Mouse (Mus musculus): ENCODE measurements at regions not wholly inside any gene's neighbourhood (a gene's known extent, or its start where the extent isn't known, plus 50 kb on each side); places are given as distances from the start of the nearest gene placed in this dataset.

- DNase-seq (ENCODE audit: low read depth): no peak
Measured at GRCm38 (mm10) chr14:24827381-24828031, 340.6 kb downstream of the Rps24 start.

GRCm38 (mm10) chr14:24829001-24829400, 342.1 kb downstream of the Rps24 start:
- no peak for DNase-seq (ENCODE audit: low read depth)

DNA sequence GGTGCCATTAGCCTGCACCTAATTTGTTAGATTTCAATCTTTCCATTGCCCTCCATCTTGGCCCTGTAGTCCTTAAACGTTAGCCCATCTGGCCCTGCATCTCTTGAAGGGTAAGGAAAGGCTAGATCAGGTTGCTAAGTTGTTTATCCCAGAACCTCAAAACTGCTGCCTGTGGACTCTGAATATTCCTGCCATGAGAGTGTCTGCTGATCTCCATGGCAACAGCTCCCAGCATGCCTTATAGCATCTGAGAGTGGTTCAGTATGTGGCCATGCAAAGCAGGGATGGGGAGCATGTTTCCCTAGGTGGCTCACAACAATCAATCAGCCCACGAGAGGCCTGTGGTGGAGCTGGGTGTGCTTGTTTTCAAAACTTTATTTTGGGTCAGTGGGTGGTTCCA, 346.3 kb downstream of the Rps24 start:
- DNase-seq (ENCODE audit: low read depth): no peak

- DNase-seq (ENCODE audit: low read depth): no peak
Measured at GRCm38 (mm10) chr14:24838219-24838618, 351.3 kb downstream of the Rps24 start.

DNA sequence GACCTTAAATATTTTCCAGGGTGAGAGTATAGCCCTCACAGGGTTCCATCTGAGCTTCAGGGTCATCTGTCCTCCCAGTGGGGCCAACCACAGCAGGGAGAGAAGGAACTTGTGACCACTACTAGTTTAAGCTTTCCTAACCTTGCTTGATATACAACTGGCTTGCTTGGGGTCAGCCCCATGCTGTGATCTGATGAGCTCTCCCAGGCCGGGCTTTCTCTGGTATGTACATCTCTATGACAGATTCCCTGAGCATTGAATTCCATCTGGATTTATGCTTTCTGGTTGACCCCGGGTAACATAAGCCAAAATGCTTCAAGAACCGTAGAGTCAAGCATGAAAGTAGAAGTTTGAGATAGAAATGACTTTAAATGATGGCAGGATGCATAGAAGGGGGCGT, 352.1 kb downstream of the Rps24 start:
- no peak for DNase-seq (ENCODE audit: low read depth)

DNA sequence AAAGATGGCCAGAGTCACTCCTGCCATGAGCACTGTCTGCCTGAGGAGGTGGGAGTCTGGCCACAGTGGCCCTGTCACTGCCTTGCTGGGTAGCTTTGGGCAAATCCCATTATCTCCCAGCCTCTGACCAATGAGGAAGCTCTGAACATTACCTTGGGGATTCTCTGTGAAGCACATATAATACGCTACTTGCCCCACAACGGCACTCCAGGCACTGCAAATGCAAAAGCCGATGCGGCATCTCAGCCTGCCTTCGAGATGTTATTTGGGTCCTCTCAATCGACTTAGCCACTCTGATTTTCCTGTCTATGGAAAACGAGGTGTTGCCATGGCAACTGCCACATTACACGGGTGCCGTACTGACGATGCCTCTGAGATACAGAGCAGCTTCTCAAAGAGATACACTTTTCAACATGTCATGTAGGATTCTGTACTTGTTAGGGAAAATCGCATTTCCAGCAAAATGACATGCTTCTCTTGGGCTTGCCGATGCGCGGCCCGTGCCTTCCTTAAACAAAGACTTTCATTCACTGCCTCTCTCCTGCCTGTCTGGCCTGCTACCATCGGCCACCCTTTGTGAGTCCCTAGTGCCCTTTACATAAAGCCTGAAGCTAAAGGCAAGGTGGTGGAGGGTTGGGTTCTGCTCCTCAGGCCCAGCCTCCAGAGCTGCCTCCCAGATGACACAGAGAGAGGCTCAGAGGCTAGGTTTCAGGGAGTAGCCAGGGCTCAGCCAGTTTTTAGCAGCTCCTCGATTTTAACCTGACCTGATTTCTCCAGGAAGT, 355.0 kb downstream of the Rps24 start:
- DNase-seq (ENCODE audit: low read depth): no peak

DNA sequence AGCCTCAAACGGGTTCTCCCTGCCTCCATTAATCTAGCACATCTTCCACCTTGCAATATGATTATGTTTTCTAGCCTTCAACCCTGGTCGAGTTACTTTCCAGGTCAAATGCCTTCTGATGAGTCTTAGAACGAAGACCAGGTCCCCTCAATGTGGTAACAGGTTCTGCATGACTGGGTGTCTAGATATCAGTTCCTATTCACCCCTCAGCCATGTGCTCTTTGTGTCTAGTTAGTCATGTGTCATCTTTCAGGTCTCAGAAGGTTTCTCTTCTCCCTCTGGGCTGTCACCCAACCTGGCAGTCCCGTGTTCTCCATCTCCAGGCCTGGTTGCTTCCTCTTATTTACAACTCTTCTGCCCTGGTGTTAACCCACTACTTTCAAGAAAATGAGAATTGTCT, 356.7 kb downstream of the Rps24 start:
- DNase-seq (ENCODE audit: low read depth): no peak

GRCm38 (mm10) chr14:24850491-24850890, 363.6 kb downstream of the Rps24 start:
- DNase-seq (ENCODE audit: low read depth): no peak

DNA sequence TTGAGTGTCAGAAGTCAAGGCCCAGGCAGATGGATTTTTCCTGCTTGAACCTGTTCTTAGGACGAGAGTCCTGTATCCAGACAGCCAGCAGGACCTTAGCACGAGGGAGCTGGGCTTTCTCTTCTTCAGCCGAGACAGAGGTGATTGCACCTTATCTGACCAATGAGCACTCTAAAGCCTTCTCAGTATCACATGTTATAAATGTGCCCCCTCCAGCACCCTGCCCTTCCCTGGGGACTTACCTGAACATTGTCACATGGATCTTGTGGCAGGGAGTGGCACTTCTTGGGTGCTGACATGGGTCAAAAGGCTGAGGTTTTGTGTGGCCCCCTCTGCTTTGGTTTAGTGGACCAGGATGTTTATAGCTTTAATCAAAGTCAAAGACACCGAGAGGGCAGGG, 367.5 kb downstream of the Rps24 start:
- DNase-seq (ENCODE audit: low read depth): no peak

DNA sequence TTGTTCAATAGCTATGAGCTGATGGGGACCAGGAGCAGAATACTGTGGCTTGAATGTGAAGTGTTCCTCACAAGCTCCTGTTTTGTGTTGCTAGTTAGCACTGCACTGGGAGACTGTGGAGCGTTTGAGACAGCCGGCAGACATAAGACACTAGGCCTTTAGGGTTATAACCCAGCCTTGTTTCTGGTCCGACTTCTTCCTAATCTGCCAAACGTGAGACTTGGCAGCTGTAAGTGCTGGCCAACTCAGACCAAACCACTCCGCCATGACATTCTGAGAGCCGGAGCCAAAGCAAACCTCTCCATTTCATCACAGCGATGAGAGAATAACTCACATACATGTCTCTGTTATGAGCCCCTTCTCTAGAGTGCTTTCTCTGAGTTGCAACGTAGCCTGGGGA, 375.2 kb downstream of the Rps24 start:
- DNase-seq (ENCODE audit: low read depth): no peak

- DNase-seq (ENCODE audit: low read depth): no peak
Measured at GRCm38 (mm10) chr14:24862661-24863060, 375.7 kb downstream of the Rps24 start.

- no peak for DNase-seq (ENCODE audit: low read depth)
Measured at GRCm38 (mm10) chr14:24863116-24863515, 376.2 kb downstream of the Rps24 start.

GRCm38 (mm10) chr14:24865579-24866230, 378.8 kb downstream of the Rps24 start:
- no peak for DNase-seq (ENCODE audit: low read depth)

GRCm38 (mm10) chr14:24867816-24868215, 380.9 kb downstream of the Rps24 start:
- DNase-seq (ENCODE audit: low read depth): no peak

GRCm38 (mm10) chr14:24868756-24869155, 381.8 kb downstream of the Rps24 start:
- no peak for DNase-seq (ENCODE audit: low read depth)

DNA sequence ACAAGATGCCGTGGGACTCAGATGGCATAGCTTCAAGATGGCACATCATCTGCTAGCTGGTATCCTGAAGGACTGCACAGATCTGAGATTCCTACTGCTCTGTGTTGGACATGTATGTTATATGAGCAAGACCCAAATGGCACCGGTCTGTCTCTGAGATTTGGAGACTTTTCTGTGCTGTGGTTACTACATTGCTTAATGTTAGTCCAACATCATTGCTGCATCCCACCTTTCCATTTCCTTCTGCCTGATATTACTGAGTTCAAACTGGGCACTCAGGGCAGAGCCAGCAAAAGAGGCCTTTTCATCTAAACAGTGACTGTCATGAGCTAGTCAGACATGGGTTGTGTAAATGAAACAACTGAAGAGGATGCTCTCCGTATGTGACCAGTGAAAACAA, 383.3 kb downstream of the Rps24 start:
- no peak for DNase-seq (ENCODE audit: low read depth)

- DNase-seq (ENCODE audit: low read depth): no peak
Measured at GRCm38 (mm10) chr14:24871392-24871998, 384.6 kb downstream of the Rps24 start.

DNA sequence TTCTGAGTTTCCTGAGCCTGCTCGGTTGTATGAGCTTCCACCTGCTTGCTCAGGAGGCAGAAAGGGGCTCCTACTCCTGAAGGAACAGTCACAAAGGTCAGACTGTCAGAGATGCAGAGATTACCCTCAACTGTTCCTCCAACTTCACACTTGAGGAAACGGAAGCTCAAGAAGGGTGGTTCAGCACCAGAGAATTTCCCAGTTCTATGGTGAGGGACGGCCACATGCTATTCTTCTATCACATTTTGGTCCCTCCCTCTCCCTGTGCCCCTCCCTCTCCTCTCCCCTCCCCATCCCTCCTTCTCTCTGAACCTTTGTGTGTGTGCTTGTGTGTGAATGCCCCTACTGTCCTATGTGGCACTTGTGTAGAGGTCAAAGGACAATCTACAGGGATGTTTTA, 386.0 kb downstream of the Rps24 start:
- DNase-seq (ENCODE audit: low read depth): no peak

DNA sequence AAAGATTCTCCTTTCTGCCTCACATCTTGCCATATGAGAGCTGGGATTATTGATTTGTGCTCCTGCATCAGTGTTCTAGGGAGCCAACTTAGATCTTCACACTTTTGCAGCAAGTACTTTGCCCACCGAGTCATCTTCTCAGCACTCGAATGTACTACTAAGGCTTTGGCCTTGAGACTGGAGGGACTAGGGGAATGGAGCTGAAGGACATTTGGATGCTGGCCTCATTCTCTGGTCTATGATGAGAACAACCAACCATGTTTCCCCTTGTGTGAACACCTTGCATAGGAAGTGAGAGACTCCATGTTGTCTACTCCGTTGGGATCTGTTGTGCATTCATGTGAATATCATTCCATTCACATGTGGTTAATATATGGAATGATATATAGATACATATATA, 386.5 kb downstream of the Rps24 start:
- DNase-seq (ENCODE audit: low read depth): no peak

- DNase-seq (ENCODE audit: low read depth): no peak
Measured at GRCm38 (mm10) chr14:24874426-24875155, 387.7 kb downstream of the Rps24 start.

DNA sequence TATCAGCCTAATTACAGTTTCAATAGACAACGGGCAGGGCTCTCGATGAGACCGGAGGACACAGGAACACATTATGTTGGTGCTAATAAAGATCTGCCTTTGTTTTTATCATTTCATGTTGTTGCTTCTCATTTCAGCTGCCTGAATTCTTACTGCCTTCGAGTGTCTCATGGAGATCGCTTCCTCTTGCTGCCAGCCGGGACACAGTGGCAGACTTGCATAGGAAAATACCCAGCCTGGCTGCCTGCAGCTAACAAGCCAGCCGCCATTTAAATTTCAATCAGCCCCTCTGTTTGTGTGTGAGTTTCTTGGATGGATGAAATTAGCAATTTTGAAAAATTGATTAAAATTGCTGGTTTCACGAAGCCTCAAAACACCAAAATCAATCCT, 388.2 kb downstream of the Rps24 start:
- no peak for DNase-seq (ENCODE audit: low read depth)

DNA sequence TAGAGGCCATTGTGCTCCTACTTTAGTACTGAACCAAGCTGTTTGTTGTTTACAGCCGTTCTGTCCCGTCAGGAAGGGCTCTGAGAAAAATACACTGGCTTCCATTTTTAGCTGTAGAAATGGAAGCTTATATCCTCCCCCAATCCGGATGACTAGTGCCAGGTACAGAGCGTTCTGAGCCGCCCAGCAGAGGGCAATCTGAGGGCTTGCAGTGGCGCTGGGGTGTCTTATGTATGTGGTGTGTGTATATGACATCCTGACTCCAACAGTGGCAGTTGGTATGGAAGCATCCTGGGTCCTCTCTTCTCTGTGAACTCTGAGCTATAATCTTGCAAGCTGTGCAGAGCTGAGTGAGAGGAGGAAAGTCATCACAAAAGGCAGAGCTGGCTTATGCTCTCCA, 389.0 kb downstream of the Rps24 start:
- no peak for DNase-seq (ENCODE audit: low read depth)
